Mouse (Mus musculus) kidney, embryonic 15.5 days (tissue): ENCODE data around the gene St8sia4. TPM values are rescaled to one million over a fixed set of nuclear protein-coding genes. Genes with fewer than 3 reads are reported as not detected.

Source experiments
- ATAC-seq: fragments of 200-750 bp; cut with Nextera tagmentation; replicated peaks from 2 replicates; pipeline ENCODE4 v1.8.0; 2017; ENCODE audit warnings: moderate TSS enrichment; ENCODE audit not compliant: low FRiP score
- H3K27ac ChIP-seq: fragments of 300-500 bp; sonication (generic); 2 replicates; pipeline ENCODE4 v1.5.1; 2015; ENCODE audit warnings: mild to moderate bottlenecking, inconsistent platforms
- H3K27me3 ChIP-seq: fragments of 300-500 bp; sonication (generic); 2 replicates; pipeline ENCODE4 v1.6.1; 2015; ENCODE audit warnings: inconsistent platforms
- H3K36me3 ChIP-seq: fragments of 300-500 bp; sonication (generic); 2 replicates; pipeline ENCODE4 v1.6.1; 2015; ENCODE audit warnings: inconsistent platforms
- H3K4me1 ChIP-seq: fragments of 300-500 bp; sonication (generic); 2 replicates; pipeline ENCODE4 v1.6.1; 2015; ENCODE audit warnings: inconsistent platforms
- H3K4me2 ChIP-seq: fragments of 300-500 bp; sonication (generic); 2 replicates; pipeline ENCODE4 v1.6.1; 2015; ENCODE audit warnings: moderate library complexity, mild to moderate bottlenecking, inconsistent platforms
- H3K4me3 ChIP-seq: fragments of 300-500 bp; sonication (generic); replicated peaks from 2 replicates; pipeline ENCODE4 v1.5.1; 2015; ENCODE audit warnings: mild to moderate bottlenecking, inconsistent platforms
- H3K9ac ChIP-seq: fragments of 300-500 bp; sonication (generic); 2 replicates; pipeline ENCODE4 v1.6.1; 2015; ENCODE audit warnings: mild to moderate bottlenecking, inconsistent platforms
- H3K9me3 ChIP-seq: fragments of 300-500 bp; sonication (generic); replicated peaks from 2 replicates; pipeline ENCODE4 v1.6.1; 2016; ENCODE audit warnings: inconsistent platforms
- WGBS: fragments of 180-500 bp; shearing (Covaris S2); methylation state at CpG from one replicate; pipeline ENCODE4 v1.1.7; 2015; ENCODE audit warnings: mixed read lengths; 5-methylcytosine and 5-hydroxymethylcytosine counted together
- polyA plus RNA-seq: library from polyadenylated mRNA; unstranded; fragments of >200 nt; fragmentation: Nextera tagmentation; extraction: Ambion mirVana; gene quantifications from 2 replicates; pipeline ENCODE4 v1.2.1, GENCODE M21; 2015

Gene St8sia4
- polyA plus RNA-seq, 1 experiment from 2014 or later = 3.2 TPM

- 88% methylated on average over 9 of the region's 9 CpGs for WGBS
- no peak overlapping the region for H3K4me2 ChIP-seq
- H3K27ac ChIP-seq = no peak overlapping the region
- H3K4me1 ChIP-seq = no peaks in the 10 kb centered on the region
- no peak overlapping the region for H3K9ac ChIP-seq
- ATAC-seq = no peak
- H3K36me3 ChIP-seq = no peaks in the 10 kb centered on the region
- no peaks in the 10 kb centered on the region for H3K27me3 ChIP-seq
- no peak overlapping the region for H3K4me3 ChIP-seq
- no peaks in the 10 kb centered on the region for H3K9me3 ChIP-seq
These were observed 11.8 kb downstream of the St8sia4 start for GRCm38 (mm10) chr1:95655564-95655963.

- Histone ChIP-seq H3K9ac (no peak overlapping the region), H3K4me3 (no peak overlapping the region), H3K27me3 (no peaks in the 10 kb centered on the region), H3K36me3 (no peaks in the 10 kb centered on the region), H3K9me3 (no peaks in the 10 kb centered on the region), H3K27ac (no peak overlapping the region), H3K4me2 (no peak overlapping the region), H3K4me1 (no peaks in the 10 kb centered on the region)
- WGBS = 93% methylated on average over 8 of the region's 8 CpGs
- no peak for ATAC-seq
These were observed 13.9 kb downstream of the St8sia4 start for GRCm38 (mm10) chr1:95653445-95653844.

GRCm38 (mm10) chr1:95644292-95644691 lies 23.1 kb downstream of the St8sia4 start:
- Histone ChIP-seq H3K4me3 (no peak overlapping the region), H3K9ac (no peak overlapping the region), H3K4me2 (no peak overlapping the region), H3K27ac (no peak overlapping the region), H3K9me3 (no peaks in the 10 kb centered on the region), H3K36me3 (no peaks in the 10 kb centered on the region), H3K4me1 (no peaks in the 10 kb centered on the region), H3K27me3 (no peaks in the 10 kb centered on the region)
- no peak for ATAC-seq
- WGBS = 64% methylated on average over 2 of the region's 2 CpGs

GRCm38 (mm10) chr1:95639001-95639400 lies 28.4 kb downstream of the St8sia4 start:
- Histone ChIP-seq H3K27me3 (no peaks in the 10 kb centered on the region), H3K4me2 (no peak overlapping the region), H3K9me3 (no peaks in the 10 kb centered on the region), H3K27ac (no peak overlapping the region), H3K4me3 (no peak overlapping the region), H3K4me1 (no peaks in the 10 kb centered on the region), H3K36me3 (no peaks in the 10 kb centered on the region), H3K9ac (no peak overlapping the region)
- 92% methylated on average over 3 of the region's 3 CpGs for WGBS
- no peak for ATAC-seq

GRCm38 (mm10) chr1:95624376-95624775 lies 43.0 kb downstream of the St8sia4 start:
- Histone ChIP-seq H3K27ac (no peak overlapping the region), H3K4me3 (no peak overlapping the region), H3K9me3 (no peaks in the 10 kb centered on the region), H3K9ac (no peak overlapping the region), H3K4me1 (no peaks in the 10 kb centered on the region), H3K36me3 (no peaks in the 10 kb centered on the region), H3K4me2 (no peak overlapping the region), H3K27me3 (no peaks in the 10 kb centered on the region)
- ATAC-seq = no peak
- 70% methylated on average over 5 of the region's 5 CpGs for WGBS

GRCm38 (mm10) chr1:95618647-95619046 lies 48.7 kb downstream of the St8sia4 start:
- Histone ChIP-seq H3K36me3 (no peaks in the 10 kb centered on the region), H3K4me3 (no peak overlapping the region), H3K4me2 (no peak overlapping the region), H3K9ac (no peak overlapping the region), H3K9me3 (no peaks in the 10 kb centered on the region), H3K4me1 (no peaks in the 10 kb centered on the region), H3K27ac (no peak overlapping the region), H3K27me3 (no peaks in the 10 kb centered on the region)
- 19% methylated on average over 3 of the region's 3 CpGs for WGBS
- ATAC-seq = no peak

- Histone ChIP-seq H3K9me3 (no peaks in the 10 kb centered on the region), H3K4me1 (no peaks in the 10 kb centered on the region), H3K27ac (no peak overlapping the region), H3K4me2 (no peak overlapping the region), H3K36me3 (no peaks in the 10 kb centered on the region), H3K9ac (no peak overlapping the region), H3K27me3 (no peaks in the 10 kb centered on the region), H3K4me3 (no peak overlapping the region)
- WGBS = 46% methylated on average over 3 of the region's 3 CpGs
- no peak for ATAC-seq
These were observed 49.2 kb downstream of the St8sia4 start for GRCm38 (mm10) chr1:95618125-95618524.

- ATAC-seq = no peak
- 83% methylated on average over 2 of the region's 2 CpGs for WGBS
- no peak overlapping the region for H3K4me2 ChIP-seq
- H3K27ac ChIP-seq = no peak overlapping the region
- no peak overlapping the region for H3K9ac ChIP-seq
- no peak overlapping the region for H3K4me3 ChIP-seq
- no peaks in the 10 kb centered on the region for H3K27me3 ChIP-seq
- no peaks in the 10 kb centered on the region for H3K36me3 ChIP-seq
- no peaks in the 10 kb centered on the region for H3K9me3 ChIP-seq
- H3K4me1 ChIP-seq = no peaks in the 10 kb centered on the region
These were observed 57.4 kb downstream of the St8sia4 start for GRCm38 (mm10) chr1:95610017-95610416.

- Histone ChIP-seq H3K9ac (no peak overlapping the region), H3K9me3 (no peaks in the 10 kb centered on the region), H3K4me3 (no peak overlapping the region), H3K4me1 (no peaks in the 10 kb centered on the region), H3K27ac (no peak overlapping the region), H3K4me2 (no peak overlapping the region), H3K27me3 (no peaks in the 10 kb centered on the region), H3K36me3 (no peaks in the 10 kb centered on the region)
- 87% methylated on average over 5 of the region's 5 CpGs for WGBS
- no peak for ATAC-seq
These were observed 58.3 kb downstream of the St8sia4 start for GRCm38 (mm10) chr1:95609045-95609444.

GRCm38 (mm10) chr1:95605458-95605857 lies 61.9 kb downstream of the St8sia4 start:
- ATAC-seq = no peak
- no peak overlapping the region for H3K27ac ChIP-seq
- 60% methylated on average over 2 of the region's 2 CpGs for whole genome bisulfite sequencing

GRCm38 (mm10) chr1:95598108-95598507 lies 69.3 kb downstream of the St8sia4 start:
- WGBS = 94% methylated on average over 1 of the region's 1 CpGs
- Histone ChIP-seq H3K4me3 (no peak overlapping the region), H3K27me3 (no peaks in the 10 kb centered on the region), H3K36me3 (no peaks in the 10 kb centered on the region), H3K9me3 (no peaks in the 10 kb centered on the region), H3K4me2 (no peak overlapping the region), H3K9ac (no peak overlapping the region), H3K4me1 (no peaks in the 10 kb centered on the region), H3K27ac (no peak overlapping the region)
- no peak for ATAC-seq

More at GRCm38 (mm10) chr1:95605458-95605857, 61.9 kb downstream of the St8sia4 start:
- Histone ChIP-seq H3K9ac (no peak overlapping the region), H3K27me3 (no peaks in the 10 kb centered on the region), H3K4me2 (no peak overlapping the region), H3K9me3 (no peaks in the 10 kb centered on the region), H3K4me1 (no peaks in the 10 kb centered on the region), H3K36me3 (no peaks in the 10 kb centered on the region), H3K4me3 (no peak overlapping the region)

- Histone ChIP-seq H3K27me3 (no peaks in the 10 kb centered on the region), H3K4me2 (no peak overlapping the region), H3K4me1 (no peaks in the 10 kb centered on the region), H3K9me3 (no peaks in the 10 kb centered on the region), H3K4me3 (no peak overlapping the region), H3K9ac (no peak overlapping the region), H3K36me3 (no peaks in the 10 kb centered on the region), H3K27ac (no peak overlapping the region)
- ATAC-seq = no peak
- WGBS = 91% methylated on average over 1 of the region's 1 CpGs
These were observed 70.5 kb downstream of the St8sia4 start for GRCm38 (mm10) chr1:95596825-95597224.

- ATAC-seq = no peak
- no peaks in the 10 kb centered on the region for H3K27me3 ChIP-seq
- WGBS = 90% methylated on average over 2 of the region's 2 CpGs
- H3K36me3 ChIP-seq = no peaks in the 10 kb centered on the region
- H3K27ac ChIP-seq = no peak overlapping the region
- H3K9ac ChIP-seq = no peak overlapping the region
- no peaks in the 10 kb centered on the region for H3K4me1 ChIP-seq
- no peaks in the 10 kb centered on the region for H3K9me3 ChIP-seq
- no peak overlapping the region for H3K4me2 ChIP-seq
- no peak overlapping the region for H3K4me3 ChIP-seq
These were observed 76.3 kb downstream of the St8sia4 start for GRCm38 (mm10) chr1:95591101-95591500.
